Mouse (Mus musculus) neural tube, embryonic 15.5 days (tissue): ENCODE results near the gene Nudt22. TPM values are rescaled to one million over a fixed set of nuclear protein-coding genes. Genes with fewer than 3 reads are reported as not detected.
A peak's percentile ranks its signal among the peaks of the same experiment; 100 is the strongest.

ENCODE experiments used
- ATAC-seq: fragments of 200-750 bp; cut with Nextera tagmentation; 2 replicates; pipeline ENCODE4 v1.8.0; 2017; ENCODE audit warnings: mild to moderate bottlenecking, moderate TSS enrichment, moderate library complexity; ENCODE audit not compliant: low FRiP score
- H3K27ac ChIP-seq: fragments of 300-500 bp; sonication (generic); replicated peaks from 2 replicates; pipeline ENCODE4 v1.5.1; 2015; ENCODE audit warnings: mild to moderate bottlenecking, inconsistent platforms
- H3K27me3 ChIP-seq: fragments of 300-500 bp; sonication (generic); replicated peaks from 2 replicates; pipeline ENCODE4 v1.6.1; 2015; ENCODE audit warnings: inconsistent platforms
- H3K36me3 ChIP-seq: fragments of 300-500 bp; sonication (generic); 2 replicates; pipeline ENCODE4 v1.6.1; 2015; ENCODE audit warnings: inconsistent platforms
- H3K4me1 ChIP-seq: fragments of 300-500 bp; sonication (generic); 2 replicates; pipeline ENCODE4 v1.6.1; 2015; ENCODE audit warnings: inconsistent platforms
- H3K4me2 ChIP-seq: fragments of 300-500 bp; sonication (generic); 2 replicates; pipeline ENCODE4 v1.6.1; 2015; ENCODE audit warnings: inconsistent platforms, mild to moderate bottlenecking, moderate library complexity
- H3K4me3 ChIP-seq: fragments of 300-500 bp; sonication (generic); replicated peaks from 2 replicates; pipeline ENCODE4 v1.5.1; 2015; ENCODE audit warnings: mild to moderate bottlenecking, inconsistent platforms
- H3K9ac ChIP-seq: fragments of 300-500 bp; sonication (generic); replicated peaks from 2 replicates; pipeline ENCODE4 v1.6.1; 2015; ENCODE audit warnings: mild to moderate bottlenecking, inconsistent platforms
- H3K9me3 ChIP-seq: fragments of 300-500 bp; sonication (generic); replicated peaks from 2 replicates; pipeline ENCODE4 v1.6.1; 2016; ENCODE audit warnings: inconsistent platforms
- WGBS: fragments of 180-500 bp; shearing (Covaris S2); methylation state at CpG from one replicate; pipeline ENCODE4 v1.1.7; 2015; ENCODE audit warnings: mixed read lengths; 5-methylcytosine and 5-hydroxymethylcytosine counted together
- polyA plus RNA-seq: library from polyadenylated mRNA; unstranded; fragments of >200 nt; fragmentation: Nextera tagmentation; extraction: Ambion mirVana; gene quantifications from 2 replicates; pipeline ENCODE4 v1.2.1, GENCODE M21; 2015

Gene Nudt22
- polyA plus RNA-seq, 1 experiment from 2014 or later = 24.8 TPM

DNA sequence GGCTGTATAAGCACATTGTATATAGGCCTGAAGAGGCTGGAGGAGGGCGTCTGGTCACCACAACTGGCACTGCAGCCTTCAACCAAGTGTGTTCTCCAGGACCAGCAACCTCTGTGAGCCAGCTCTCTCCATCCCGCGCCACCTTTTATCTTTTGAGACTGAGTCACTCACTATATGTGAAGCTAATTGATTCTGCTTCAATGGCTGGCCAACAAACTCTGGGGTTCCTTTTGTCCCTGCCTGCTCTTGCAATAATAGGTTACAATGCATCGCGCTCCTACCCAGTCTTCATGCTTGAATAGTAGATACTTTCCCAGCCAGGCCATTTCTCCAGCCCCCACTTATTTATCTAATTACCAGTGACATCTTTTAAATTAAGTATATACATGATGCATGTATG is 12.3 kb downstream of the Nudt22 start:
- Histone ChIP-seq H3K9me3 (no peaks in the 10 kb centered on the region), H3K4me2 (no peak overlapping the region), H3K27ac (no peak overlapping the region), H3K4me3 (no peak overlapping the region), H3K36me3 (peaks cover 27% of the 10 kb centered on the region), H3K4me1 (peaks cover 49% of the 10 kb centered on the region), H3K9ac (no peak overlapping the region), H3K27me3 (no peaks in the 10 kb centered on the region)
- ATAC-seq = no peak
- WGBS = 38% methylated on average over 5 of the region's 5 CpGs

DNA sequence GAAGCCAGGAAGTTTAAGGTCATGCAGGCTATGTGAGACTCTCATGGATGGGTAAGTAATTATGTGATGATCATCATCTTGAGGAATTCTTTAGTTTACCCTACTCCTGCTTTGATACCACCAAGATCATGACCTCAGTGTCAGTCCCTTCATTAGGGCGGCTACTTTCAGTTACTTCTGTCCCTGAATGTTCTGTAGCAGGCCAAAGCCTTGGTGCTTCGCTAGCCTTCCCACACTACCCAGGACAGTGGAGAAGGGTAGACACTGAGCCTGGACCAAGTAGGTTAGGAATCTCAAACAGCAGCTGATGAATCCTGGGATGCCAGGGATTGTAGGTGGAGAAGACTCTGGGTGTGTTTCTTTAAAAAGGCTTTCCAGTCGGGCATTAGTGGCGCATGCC is 14.5 kb downstream of the Nudt22 start:
- 93% methylated on average over 4 of the region's 4 CpGs for WGBS
- Histone ChIP-seq H3K36me3 (peaks cover 41% of the 10 kb centered on the region), H3K27ac (no peak overlapping the region), H3K4me1 (peaks cover 56% of the 10 kb centered on the region), H3K9me3 (no peaks in the 10 kb centered on the region), H3K4me3 (peak overlapping the region; percentile 71; the same call in 1 of the 2 replicates), H3K4me2 (peak overlapping the region; percentile 82), H3K9ac (no peak overlapping the region), H3K27me3 (no peaks in the 10 kb centered on the region)
- ATAC-seq = no peak

DNA sequence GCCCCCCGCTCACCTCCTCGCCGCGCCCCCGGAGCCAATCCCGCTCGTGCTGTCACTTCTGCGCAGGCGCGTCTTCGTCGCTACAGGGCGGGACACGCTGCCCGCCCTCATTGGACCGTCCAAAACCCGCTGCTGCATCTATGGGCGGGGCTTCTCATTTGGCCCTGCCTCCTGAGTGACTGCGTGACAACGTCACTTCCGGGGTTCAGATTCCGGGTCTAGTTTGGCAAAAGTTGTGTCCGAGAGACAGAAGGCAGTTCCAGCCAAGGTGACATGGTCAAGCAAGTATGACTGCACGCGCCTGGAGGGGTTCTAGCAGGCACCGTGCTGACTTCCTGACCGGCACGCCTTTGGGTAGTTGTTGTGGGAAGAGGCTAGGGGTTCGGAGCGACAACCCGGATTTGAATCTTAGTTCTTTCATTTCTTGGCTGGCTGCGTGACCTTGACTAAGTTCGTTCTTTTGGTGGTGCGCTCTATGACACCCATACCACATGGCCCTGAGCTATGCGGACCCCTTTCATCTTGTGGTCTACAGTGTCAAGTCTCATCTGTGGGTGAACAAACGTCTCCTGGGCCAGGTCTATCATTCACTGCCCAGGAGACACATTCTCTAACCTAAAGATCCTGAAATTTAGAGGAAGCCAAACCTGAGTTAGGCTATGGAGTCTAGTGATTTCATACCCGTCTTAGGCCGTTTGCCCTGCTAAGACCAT is 15.4 kb downstream of the Nudt22 start, which contains the start of gene Fkbp2:
Gene Fkbp2 (minus strand): TSS at position 121 of the 713 bp plus-strand sequence.
- H3K27ac ChIP-seq = peak within 1 kb of the TSS; percentile 99
- H3K9ac ChIP-seq = peak within 1 kb of the TSS; percentile 74
- peak; percentile 92 for ATAC-seq
- H3K27me3 ChIP-seq = no peaks in the 10 kb centered on the region
- peak within 1 kb of the TSS; percentile 71 for H3K4me3 ChIP-seq
- peaks cover 38% of the 10 kb centered on the region for H3K36me3 ChIP-seq
- peak within 1 kb of the TSS; percentile 82 for H3K4me2 ChIP-seq
- H3K4me1 ChIP-seq = peaks cover 57% of the 10 kb centered on the region
- H3K9me3 ChIP-seq = no peaks in the 10 kb centered on the region
- 2% methylated on average over 38 of the region's 38 CpGs for WGBS

DNA sequence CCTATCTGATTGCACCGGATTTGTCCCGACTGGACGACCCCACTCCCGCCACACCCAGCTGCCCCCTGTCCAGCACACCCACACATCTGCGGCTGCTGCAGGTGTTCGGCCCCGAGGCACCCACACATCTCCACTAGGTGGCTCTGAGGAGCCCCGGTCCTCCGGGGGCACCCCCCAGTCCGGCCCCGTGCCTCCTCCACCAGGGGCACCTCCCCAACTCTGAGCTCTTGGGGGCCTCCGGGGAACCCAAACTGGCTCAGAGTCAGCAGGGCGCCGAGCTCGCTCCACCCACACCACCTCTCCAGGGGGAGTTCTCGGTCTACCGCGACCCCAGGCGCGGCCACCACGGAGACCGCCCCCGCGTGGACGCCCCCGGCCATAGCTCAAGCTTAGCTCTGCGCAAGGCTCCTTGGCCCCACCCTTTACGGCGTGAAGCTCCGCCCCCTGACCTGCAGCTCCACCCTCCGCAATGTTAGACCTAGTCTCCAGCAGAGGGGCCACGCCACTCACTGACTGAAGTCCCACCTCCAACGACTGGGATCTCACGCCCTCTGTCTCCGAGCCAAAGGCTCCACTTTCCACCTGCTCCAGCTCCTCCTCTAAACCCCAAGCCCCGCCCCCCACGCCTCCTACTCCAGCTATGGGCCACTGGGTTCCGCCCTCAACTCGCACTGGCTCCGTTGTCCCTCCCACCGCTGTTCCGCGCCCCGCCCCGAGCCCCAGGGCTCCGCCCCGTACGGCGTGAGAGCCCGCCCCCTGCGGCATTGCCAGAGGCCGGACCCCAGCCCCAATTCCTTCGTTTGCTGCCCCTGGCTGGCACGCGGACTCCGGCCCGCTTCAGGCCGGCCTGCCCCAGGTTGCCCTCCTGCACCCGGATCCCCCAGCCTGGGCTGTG is 16.2 kb downstream of the Nudt22 start:
- Histone ChIP-seq H3K9ac (peak overlapping the region; percentile 74), H3K27me3 (no peaks in the 10 kb centered on the region), H3K36me3 (peaks cover 30% of the 10 kb centered on the region), H3K4me3 (peak overlapping the region; percentile 71), H3K9me3 (no peaks in the 10 kb centered on the region), H3K27ac (peak overlapping the region; percentile 99), H3K4me1 (peaks cover 53% of the 10 kb centered on the region), H3K4me2 (peak overlapping the region; percentile 82)
- under 1% methylated on average over 58 of the region's 59 CpGs for WGBS
- ATAC-seq = peak; percentile 90

GRCm38 (mm10) chr19:6979001-6979479 is 16.9 kb downstream of the Nudt22 start:
- Histone ChIP-seq H3K36me3 (peaks cover 29% of the 10 kb centered on the region), H3K4me2 (peak overlapping the region; percentile 82), H3K4me1 (peaks cover 55% of the 10 kb centered on the region), H3K9me3 (no peaks in the 10 kb centered on the region), H3K4me3 (peak overlapping the region; percentile 71), H3K27me3 (no peaks in the 10 kb centered on the region), H3K27ac (peak overlapping the region; percentile 99), H3K9ac (peak overlapping the region; percentile 49)
- 9% methylated on average over 11 of the region's 11 CpGs for WGBS
- no peak for ATAC-seq

DNA sequence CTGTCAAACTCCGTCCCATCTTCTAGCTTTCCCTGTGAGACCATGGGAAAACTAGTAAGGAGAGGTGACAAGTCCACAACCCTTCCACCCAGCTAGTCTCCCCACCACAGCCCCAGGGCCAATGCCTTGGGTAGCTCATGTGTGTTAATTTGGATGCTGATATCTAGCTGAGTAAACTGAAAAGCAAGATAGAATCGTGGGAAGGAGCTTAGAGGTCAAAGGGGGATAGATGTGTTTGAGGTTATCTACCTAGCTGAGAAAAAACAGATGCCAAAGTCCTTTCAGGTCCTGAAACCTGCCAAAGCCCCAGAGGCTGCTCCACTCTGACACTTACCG is 17.3 kb downstream of the Nudt22 start:
- H3K9me3 ChIP-seq = no peaks in the 10 kb centered on the region
- H3K9ac ChIP-seq = peak overlapping the region; percentile 49; the same call in 1 of the 2 replicates
- 49% methylated on average over 3 of the region's 3 CpGs for WGBS

DNA sequence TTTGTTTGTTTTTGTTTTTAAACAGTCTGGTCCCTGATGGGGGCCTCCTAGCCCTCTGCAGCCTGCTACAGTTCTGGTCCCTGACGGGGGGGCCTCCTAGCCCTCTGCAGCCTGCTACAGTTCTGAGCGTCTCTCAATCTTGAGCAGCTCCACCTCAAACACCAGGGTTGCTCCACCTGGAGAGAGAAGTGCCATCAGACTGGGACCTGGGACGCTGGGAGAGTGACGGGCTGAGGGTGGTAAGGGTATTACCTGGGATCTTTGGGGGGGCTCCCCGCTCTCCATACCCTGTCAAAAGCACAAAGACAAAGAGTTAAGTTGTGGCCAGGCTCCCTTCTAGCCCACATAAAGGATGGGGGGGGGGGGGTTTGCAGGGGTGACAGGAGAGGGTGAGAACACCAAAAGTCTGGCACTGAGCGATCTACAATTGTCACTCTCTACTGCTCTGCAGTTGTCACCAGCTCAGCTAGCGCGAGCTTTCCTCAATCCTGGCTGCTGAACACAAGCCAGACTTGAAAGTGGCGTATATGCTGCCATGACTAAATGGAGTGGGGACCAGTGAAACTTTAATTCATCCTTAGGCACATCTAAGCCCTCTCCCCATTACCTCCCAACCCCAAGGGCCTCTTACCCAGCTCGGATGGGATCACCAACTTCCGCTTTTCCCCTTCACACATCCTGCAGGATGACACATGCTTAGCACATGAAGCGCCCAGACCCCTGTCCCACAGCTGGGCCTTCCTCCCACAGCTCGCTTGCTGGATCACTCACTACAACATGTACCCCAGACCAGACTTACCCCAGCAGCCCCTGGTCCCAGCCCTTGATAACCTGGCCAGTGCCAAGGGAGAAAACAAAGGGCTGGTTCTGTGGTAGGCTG is 17.9 kb downstream of the Nudt22 start:
- Histone ChIP-seq H3K27ac (peak overlapping the region; percentile 99), H3K27me3 (no peaks in the 10 kb centered on the region), H3K4me1 (peaks cover 59% of the 10 kb centered on the region), H3K4me2 (peak overlapping the region; percentile 82), H3K36me3 (peaks cover 24% of the 10 kb centered on the region), H3K4me3 (peak overlapping the region; percentile 71), H3K9me3 (no peaks in the 10 kb centered on the region), H3K9ac (peak overlapping the region; percentile 49; the same call in 1 of the 2 replicates)
- 82% methylated on average over 13 of the region's 13 CpGs for WGBS
- no peak for ATAC-seq

More for the DNA sequence above, 17.3 kb downstream of the Nudt22 start:
- Histone ChIP-seq H3K27me3 (no peaks in the 10 kb centered on the region), H3K4me2 (peak overlapping the region; percentile 82), H3K4me3 (peak overlapping the region; percentile 71), H3K4me1 (peaks cover 59% of the 10 kb centered on the region), H3K36me3 (peaks cover 25% of the 10 kb centered on the region), H3K27ac (peak overlapping the region; percentile 99)
- ATAC-seq = no peak

- Histone ChIP-seq H3K4me1 (peaks cover 52% of the 10 kb centered on the region), H3K27me3 (0 out of 2 replicates have a peak, but pooled peaks cover 2% of the 10 kb centered on the region), H3K36me3 (peaks cover 14% of the 10 kb centered on the region), H3K4me3 (peak within 1 kb of the TSS; percentile 59), H3K4me2 (peak within 1 kb of the TSS; percentile 82), H3K27ac (peak within 1 kb of the TSS; percentile 93), H3K9me3 (no peaks in the 10 kb centered on the region), H3K9ac (peak within 1 kb of the TSS; percentile 74)
- 0% methylated on average over 16 of the region's 16 CpGs for WGBS
- no peak for ATAC-seq
These were observed 20.1 kb downstream of the Nudt22 start, which contains the start of gene Plcb3 for GRCm38 (mm10) chr19:6975537-6976521. Plcb3 (minus strand) TSS chr19:6976470.

GRCm38 (mm10) chr19:6974211-6975205 is 21.4 kb downstream of the Nudt22 start, which contains the start of gene Ppp1r14b:
Ppp1r14b (plus strand) TSS chr19:6974968.
- H3K27ac ChIP-seq = peak within 1 kb of the TSS; percentile 93
- peaks cover 6% of the 10 kb centered on the region for H3K27me3 ChIP-seq
- H3K4me2 ChIP-seq = peak within 1 kb of the TSS; percentile 82
- H3K36me3 ChIP-seq = peaks cover 14% of the 10 kb centered on the region
- peak within 1 kb of the TSS; percentile 59 for H3K4me3 ChIP-seq
- H3K9me3 ChIP-seq = no peaks in the 10 kb centered on the region
- under 1% methylated on average over 72 of the region's 84 CpGs for WGBS
- ATAC-seq = peak; percentile 76
- peak within 1 kb of the TSS; percentile 74 for H3K9ac ChIP-seq
- peaks cover 59% of the 10 kb centered on the region for H3K4me1 ChIP-seq
